ENCODE assay signal across 11 mouse cellular contexts in the genomic region with DNA sequence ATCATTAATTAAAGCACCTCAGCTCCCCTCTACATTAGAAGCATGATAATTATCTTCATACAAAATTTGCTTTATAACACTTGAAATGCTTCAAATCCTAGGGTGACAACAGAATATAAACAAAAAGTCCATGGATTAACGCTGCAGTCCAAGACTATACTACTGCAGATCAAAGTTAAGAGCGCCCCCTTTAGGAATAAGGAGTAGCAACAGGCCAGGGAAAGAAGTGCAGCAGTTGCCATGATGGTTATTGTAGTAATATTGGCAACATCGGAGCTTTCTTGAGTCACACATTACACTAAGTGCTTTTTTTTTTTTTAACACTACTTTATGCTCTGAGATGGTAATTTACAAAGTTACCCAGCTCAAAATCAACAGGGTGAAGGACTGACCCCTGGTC. TPM values are rescaled to one million over a fixed set of nuclear protein-coding genes. Genes with fewer than 3 reads are reported as not detected.
DNase-seq lines count a peak whose midpoint lies in the region; ATAC-seq lines count a peak whose summit lies in the region.
"Had no signal": no experiment of that assay in that cellular context is flagged by ENCODE, and none has a peak within 500 bp of the region (broad histone marks: within the 10 kb centered on the region; RNA-seq: fewer than 3 reads in every experiment).

No protein-coding gene starts in this region.

- peaks cover 34% of the 10 kb centered on the region for H3K4me1 ChIP-seq in heart, embryonic 13.5 days
- H3K4me1 ChIP-seq: embryonic facial prominence, embryonic 15.5 days; hindbrain, embryonic 12.5 days had no signal

- H3K4me3 ChIP-seq in heart, embryonic 13.5 days = no peak overlapping the region
- H3K4me3 ChIP-seq: embryonic facial prominence, embryonic 15.5 days; hindbrain, embryonic 12.5 days had no signal

- peak overlapping the region; percentile 33; the same call in 1 of the 2 replicates for H3K9ac ChIP-seq in heart, embryonic 13.5 days
- H3K9ac ChIP-seq: embryonic facial prominence, embryonic 15.5 days; hindbrain, embryonic 12.5 days had no signal

- H3K27me3 ChIP-seq in heart, embryonic 13.5 days (replicated peaks) = no peaks in the 10 kb centered on the region
- H3K27me3 ChIP-seq: embryonic facial prominence, embryonic 15.5 days; hindbrain, embryonic 12.5 days had no signal

- WGBS in heart, embryonic 13.5 days = 39% methylated on average over 3 of the region's 3 CpGs

- H3K27ac ChIP-seq in heart, embryonic 13.5 days (replicated peaks) = peak overlapping the region; percentile 78
- H3K27ac ChIP-seq: embryonic facial prominence, embryonic 15.5 days; hindbrain, embryonic 12.5 days had no signal

- no peak for DNase-seq in heart, postnatal 14 days
- DNase-seq in 3T3-L1 (ENCODE audit: low read depth, low spot score) = peak; percentile 15
- DNase-seq in A20 (ENCODE audit: low read depth, low spot score) = peak; percentile 41
- DNase-seq in cerebellum, adult 8-10 months = peak; percentile 24
- DNase-seq in left cerebral cortex, adult 18-20 months (ENCODE audit: low spot score in 2 of 2) = no peak
- DNase-seq: spleen, adult 18-20 months; thymus, postnatal 25 days had no signal

- no peaks in the 10 kb centered on the region for H3K9me3 ChIP-seq in heart, embryonic 13.5 days
- H3K9me3 ChIP-seq: embryonic facial prominence, embryonic 15.5 days; hindbrain, embryonic 12.5 days had no signal

- peak overlapping the region; percentile 33 for H3K4me2 ChIP-seq in heart, embryonic 13.5 days
- H3K4me2 ChIP-seq: embryonic facial prominence, embryonic 15.5 days; hindbrain, embryonic 12.5 days had no signal

- intact Hi-C loops in heart, postnatal 14 days (cut with DNase I) = no loop called here

- ATAC-seq in heart, embryonic 13.5 days (ENCODE audit: extremely low read depth, insufficient number of reproducible peaks, low FRiP score, low TSS enrichment) = no peak
- no peak for ATAC-seq in megakaryocyte-erythroid progenitor cell, adult 5-6 weeks (replicated peaks; ENCODE audit: low FRiP score, low TSS enrichment, poor library complexity, severe bottlenecking)

- no peaks in the 10 kb centered on the region for H3K36me3 ChIP-seq in heart, embryonic 13.5 days
- H3K36me3 ChIP-seq: embryonic facial prominence, embryonic 15.5 days; hindbrain, embryonic 12.5 days had no signal

RNA-seq across cellular contexts. Expression of gene Fam160a1, which starts 43.7 kb away (rescaled TPM):
- 3.5 and 4.0 TPM in 2 replicates for polyA plus RNA-seq in heart, embryonic 13.5 days (2015; fragmentation: Nextera tagmentation; extraction: Ambion mirVana)
- total RNA-seq in heart, postnatal 14 days (2021) = 10 to 100 TPM; 47.7 to 50.4 TPM
- total RNA-seq in megakaryocyte-erythroid progenitor cell, adult 5-6 weeks (2014; fragmentation: Nextera tagmentation) = not detected in 2 replicates
- not detected in 2 replicates for total RNA-seq in megakaryocyte-erythroid progenitor cell, adult 5-6 weeks (2017)
- total RNA-seq in left cerebral cortex, adult 18-20 months (2021) = 1 to 10 TPM; 3.4 to 3.7 TPM

Comparison
In these comparisons a context has a peak if more than half of its experiments do, and no peak if none do; other contexts are left out.
1. DNase-seq: peak in 3T3-L1 (single experiment), A20 (single experiment) and cerebellum, adult 8-10 months (single experiment); none in heart, postnatal 14 days (0 of 2) and left cerebral cortex, adult 18-20 months (0 of 2).
2. RNA of gene Fam160a1, which starts 43.7 kb away (total RNA-seq): 47.7 to 50.4 TPM in heart, postnatal 14 days; 3.4 to 3.7 TPM in left cerebral cortex, adult 18-20 months and not detected in megakaryocyte-erythroid progenitor cell, adult 5-6 weeks; every median in the first group is over 10 times any median in the second.